Mouse (Mus musculus) ES-E14 (cell line): ENCODE measurements around the gene Nfu1.

ENCODE experiments used
- CHD2 ChIP-seq: IDR thresholded peaks from 2 replicates; pipeline ENCODE4 v1.6.1; 2014; ENCODE audit warnings: mild to moderate bottlenecking, low read depth, low read length, inconsistent platforms
- HCFC1 ChIP-seq: IDR thresholded peaks from 2 replicates; pipeline ENCODE4 v1.6.1; 2012; ENCODE audit warnings: low read length, inconsistent platforms, borderline replicate concordance; ENCODE audit not compliant: insufficient read depth
- MAFK ChIP-seq: IDR thresholded peaks from 2 replicates; pipeline ENCODE4 v1.6.1; 2014; ENCODE audit warnings: mild to moderate bottlenecking, low read depth, low read length, inconsistent platforms; ENCODE audit not compliant: insufficient read depth
- ZC3H11A ChIP-seq: IDR thresholded peaks from 2 replicates; pipeline ENCODE4 v1.6.1; 2012; ENCODE audit warnings: low read depth, mild to moderate bottlenecking, inconsistent platforms, low read length, borderline replicate concordance

DNA sequence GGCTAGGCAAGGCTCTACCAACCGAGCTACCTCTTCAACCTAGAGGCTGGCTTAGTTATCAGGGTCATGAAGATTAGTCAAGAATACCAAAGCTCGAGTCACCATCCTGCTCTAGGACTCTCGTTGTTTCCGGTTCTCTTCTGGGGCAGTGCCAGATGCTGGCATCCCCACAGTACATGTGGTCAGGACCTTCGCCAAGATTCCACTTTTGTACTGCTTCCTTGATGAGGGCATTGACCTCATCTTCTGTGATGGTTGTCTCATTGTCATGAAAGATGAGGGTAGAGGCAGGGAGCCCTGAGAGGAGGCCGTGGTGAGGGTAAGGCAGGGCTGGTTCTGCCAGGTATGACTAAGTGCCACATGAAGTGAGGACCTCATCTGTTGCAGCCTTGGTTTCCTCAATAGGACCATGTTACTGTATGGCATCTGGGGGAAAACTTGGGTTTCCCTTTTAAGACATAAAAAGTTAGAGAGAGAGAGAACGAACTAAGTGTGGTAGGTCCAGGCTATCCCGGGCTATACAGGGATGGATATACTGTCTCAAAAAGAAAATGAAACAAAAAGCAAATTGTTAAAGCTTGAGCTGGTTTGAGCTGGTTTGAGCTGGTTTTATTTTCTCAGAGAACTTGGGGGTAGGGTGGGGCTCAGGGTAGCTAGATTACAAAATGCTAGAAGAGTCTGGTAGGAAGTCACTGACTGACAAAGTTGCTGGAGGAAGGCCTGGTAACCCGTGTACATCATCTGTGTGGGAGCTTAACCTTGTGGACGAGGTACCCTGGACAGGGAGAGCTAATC lies 29.0 kb downstream of the Nfu1 start:
- TF ChIP-seq ZC3H11A (no peak), HCFC1 (no peak), CHD2 (no peak), MAFK (no peak)
